Mouse (Mus musculus) megakaryocyte, embryonic 14.5 days (primary cell): ENCODE results near the gene Tcf7l2.

Experiments
- FLI1 ChIP-seq: IDR thresholded peaks from 2 replicates; pipeline ENCODE4 v1.6.1; 2012; ENCODE audit warnings: low read length, inconsistent platforms, mixed read lengths
- GATA1 ChIP-seq: IDR thresholded peaks from 3 replicates; pipeline ENCODE4 v1.6.1; 2012; ENCODE audit warnings: mixed read lengths, low read length, inconsistent platforms, borderline replicate concordance

GRCm38 (mm10) chr19:55694651-55695050 lies 47.0 kb upstream of the Tcf7l2 start:
- TF ChIP-seq GATA1, result no peak
- TF ChIP-seq FLI1, result no peak
